Comparison of ENCODE assay signal across 19 mouse cellular contexts in the genomic region with DNA sequence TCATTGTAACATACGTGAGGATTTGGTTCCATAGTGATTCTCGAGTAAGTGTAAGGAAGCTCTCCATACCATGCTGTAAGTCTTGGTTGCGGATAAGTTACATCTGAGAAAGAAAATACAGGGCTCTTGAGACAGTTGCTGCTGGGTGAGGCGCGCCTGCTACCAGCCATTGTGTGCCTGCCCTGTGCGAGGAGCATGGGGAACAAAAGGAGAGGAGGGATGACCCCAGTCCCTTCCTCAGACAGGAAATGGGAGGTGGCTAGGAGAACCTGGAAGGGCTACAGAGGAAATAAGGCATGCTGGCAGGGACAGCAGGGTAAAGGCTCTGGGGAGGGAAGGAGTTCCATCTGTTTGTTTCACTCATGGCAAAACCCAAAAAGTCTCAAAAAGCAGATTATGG. TPM values are rescaled to one million over a fixed set of nuclear protein-coding genes. Genes with fewer than 3 reads are reported as not detected.
DNase-seq lines count a peak whose midpoint lies in the region; ATAC-seq and TF ChIP-seq lines count a peak whose summit lies in the region.
"Had no signal": no experiment of that assay in that cellular context is flagged by ENCODE, and none has a peak within 500 bp of the region (broad histone marks: within the 10 kb centered on the region; RNA-seq: fewer than 3 reads in every experiment).

No protein-coding gene starts in this region.

- H3K27me3 ChIP-seq in kidney, embryonic 16.5 days (ENCODE audit: insufficient read depth, low read length), result no peaks in the 10 kb centered on the region
- H3K27me3 ChIP-seq in hindbrain, postnatal 0 days (ENCODE audit: insufficient read depth, low read length), result no peaks in the 10 kb centered on the region
- H3K27me3 ChIP-seq in liver, postnatal 0 days (ENCODE audit: insufficient read depth, low read length), result no peaks in the 10 kb centered on the region
- no peaks in the 10 kb centered on the region for H3K27me3 ChIP-seq in intestine, embryonic 16.5 days (replicated peaks; ENCODE audit: control insufficient read depth, insufficient read depth, low read length)
- H3K27me3 ChIP-seq: liver, embryonic 13.5 days had no signal

- H3K9ac ChIP-seq in kidney, embryonic 16.5 days (replicated peaks; ENCODE audit: low read length), result no peak overlapping the region
- no peak overlapping the region for H3K9ac ChIP-seq in hindbrain, postnatal 0 days (replicated peaks; ENCODE audit: low read length)
- no peak overlapping the region for H3K9ac ChIP-seq in liver, postnatal 0 days (replicated peaks)
- H3K9ac ChIP-seq in intestine, embryonic 16.5 days (ENCODE audit: low read depth, low read length), result no peak overlapping the region
- H3K9ac ChIP-seq: hindbrain, embryonic 14.5 days; liver, embryonic 13.5 days had no signal

- peak; percentile 19 for DNase-seq in heart, postnatal 4 days
- no peak for DNase-seq in heart, adult 18-20 months
- peak; percentile 77 for DNase-seq in ZHBTc4 (ENCODE audit: low read depth, low spot score)
- peak; percentile 63 for DNase-seq in lung, postnatal 10 days
- no peak for DNase-seq in hindbrain, postnatal 0 days (ENCODE audit: low spot score)
- no peak for DNase-seq in liver, postnatal 0 days
- DNase-seq: liver, embryonic 13.5 days; thymus, postnatal 4 days had no signal

- H3K27ac ChIP-seq in kidney, embryonic 16.5 days (ENCODE audit: low read length), result peak overlapping the region; percentile 41; the same call in 1 of the 2 replicates
- no peak overlapping the region for H3K27ac ChIP-seq in hindbrain, postnatal 0 days
- H3K27ac ChIP-seq in liver, postnatal 0 days (ENCODE audit: low read depth), result no peak overlapping the region
- no peak overlapping the region for H3K27ac ChIP-seq in intestine, embryonic 16.5 days (ENCODE audit: low read length)
- H3K27ac ChIP-seq: heart, embryonic 10.5 days; hindbrain, embryonic 14.5 days; limb, embryonic 10.5 days; liver, embryonic 13.5 days had no signal

- WGBS in kidney, embryonic 16.5 days, result 79% methylated on average over 6 of the region's 6 CpGs
- WGBS in hindbrain, postnatal 0 days, result 89% methylated on average over 6 of the region's 6 CpGs
- WGBS in liver, postnatal 0 days (ENCODE audit: insufficient replicate concordance), result 81% methylated on average over 6 of the region's 6 CpGs
- 86% methylated on average over 6 of the region's 6 CpGs for WGBS in intestine, embryonic 16.5 days

- TF ChIP-seq CTCF in hindbrain, postnatal 0 days (IDR thresholded peaks at IDR 0.05; ENCODE audit: low read depth), result no peak
- no peak for TF ChIP-seq CTCF in liver, postnatal 0 days (IDR thresholded peaks at IDR 0.05; ENCODE audit: low read depth)

- H3K9me3 ChIP-seq in kidney, embryonic 16.5 days (ENCODE audit: low read length), result no peaks in the 10 kb centered on the region
- H3K9me3 ChIP-seq in hindbrain, postnatal 0 days (ENCODE audit: low read length), result no peaks in the 10 kb centered on the region
- no peaks in the 10 kb centered on the region for H3K9me3 ChIP-seq in liver, postnatal 0 days (ENCODE audit: low read length)
- no peaks in the 10 kb centered on the region for H3K9me3 ChIP-seq in intestine, embryonic 16.5 days (ENCODE audit: control insufficient read depth, low read length)
- H3K9me3 ChIP-seq: heart, embryonic 10.5 days; limb, embryonic 10.5 days; liver, embryonic 13.5 days had no signal

- no peak for TF ChIP-seq EP300 in liver, postnatal 0 days (IDR thresholded peaks at IDR 0.05; ENCODE audit: low read depth)

- peaks cover 54% of the 10 kb centered on the region for H3K36me3 ChIP-seq in kidney, embryonic 16.5 days (ENCODE audit: insufficient read depth, low read length)
- H3K36me3 ChIP-seq in hindbrain, postnatal 0 days (ENCODE audit: insufficient read depth, low read length), result peaks cover 64% of the 10 kb centered on the region
- peaks cover 70% of the 10 kb centered on the region for H3K36me3 ChIP-seq in liver, postnatal 0 days (replicated peaks; ENCODE audit: insufficient read depth, low read length)
- peaks cover 13% of the 10 kb centered on the region for H3K36me3 ChIP-seq in intestine, embryonic 16.5 days (ENCODE audit: control insufficient read depth, insufficient read depth, low read length)

- no peaks in the 10 kb centered on the region for H3K4me1 ChIP-seq in kidney, embryonic 16.5 days (ENCODE audit: insufficient read depth, low read length)
- H3K4me1 ChIP-seq in hindbrain, postnatal 0 days (ENCODE audit: insufficient read depth, low read length), result no peaks in the 10 kb centered on the region
- H3K4me1 ChIP-seq in liver, postnatal 0 days (ENCODE audit: insufficient read depth), result no peaks in the 10 kb centered on the region
- no peaks in the 10 kb centered on the region for H3K4me1 ChIP-seq in intestine, embryonic 16.5 days (ENCODE audit: control insufficient read depth, insufficient read depth, low read length)
- H3K4me1 ChIP-seq: heart, embryonic 10.5 days; limb, embryonic 10.5 days; liver, embryonic 13.5 days had no signal

- no peak overlapping the region for H3K4me2 ChIP-seq in kidney, embryonic 16.5 days (replicated peaks; ENCODE audit: low read depth, low read length)
- H3K4me2 ChIP-seq in hindbrain, postnatal 0 days (ENCODE audit: low read depth, low read length), result no peak overlapping the region
- no peak overlapping the region for H3K4me2 ChIP-seq in liver, postnatal 0 days (ENCODE audit: low read depth, low read length)
- no peak overlapping the region for H3K4me2 ChIP-seq in intestine, embryonic 16.5 days (ENCODE audit: low read depth, low read length)
- H3K4me2 ChIP-seq: hindbrain, embryonic 14.5 days; liver, embryonic 13.5 days had no signal

- H3K4me3 ChIP-seq in kidney, embryonic 16.5 days (ENCODE audit: low read length), result no peak overlapping the region
- H3K4me3 ChIP-seq in hindbrain, postnatal 0 days (ENCODE audit: low read length), result no peak overlapping the region
- H3K4me3 ChIP-seq in liver, postnatal 0 days (ENCODE audit: low read depth, low read length), result no peak overlapping the region
- no peak overlapping the region for H3K4me3 ChIP-seq in intestine, embryonic 16.5 days (ENCODE audit: low read length)
- H3K4me3 ChIP-seq: heart, embryonic 10.5 days; limb, embryonic 10.5 days; liver, embryonic 13.5 days had no signal

- ATAC-seq in kidney, embryonic 16.5 days (ENCODE audit: low FRiP score, low TSS enrichment), result no peak
- no peak for ATAC-seq in hindbrain, postnatal 0 days
- no peak for ATAC-seq in liver, postnatal 0 days
- no peak for ATAC-seq in intestine, embryonic 16.5 days
- ATAC-seq: CD4-positive, CD25-positive, alpha-beta regulatory T cell, adult 4 months had no signal

RNA-seq across cellular contexts. Expression of gene Gm27027, which starts 5.3 kb away (rescaled TPM):
- 1 to 10 TPM in 1 of 2 experiments, not detected in 1; 1.8 TPM for total RNA-seq in heart, postnatal 4 days (2021)
- not detected for total RNA-seq in heart, adult 18-20 months (2021)
- not detected in 2 replicates for polyA plus RNA-seq in kidney, embryonic 16.5 days (2015; fragmentation: Nextera tagmentation; extraction: Ambion mirVana)
- total RNA-seq in hindbrain, postnatal 0 days (2014; rRNA removed), result 0.58 TPM in 1 of 2 replicates, not detected in the other
- not detected in 2 replicates for polyA plus RNA-seq in hindbrain, postnatal 0 days (2015; fragmentation: Nextera tagmentation; extraction: Ambion mirVana)
- not detected in 2 replicates for polyA plus RNA-seq in liver, postnatal 0 days (2015; fragmentation: Nextera tagmentation; extraction: Ambion mirVana)
- polyA plus RNA-seq in intestine, embryonic 16.5 days (2015; fragmentation: Nextera tagmentation; extraction: Ambion mirVana), result not detected in 2 replicates
- total RNA-seq: common myeloid progenitor, adult 5-6 weeks; gastrocnemius, adult 8-10 months; layer of hippocampus, adult 18-20 months; neutrophil, adult 5-6 weeks had no signal
- polyA plus RNA-seq: CD4-positive, CD25-positive, alpha-beta regulatory T cell, adult 4 months; forebrain, embryonic 14.5 days; heart, embryonic 10.5 days; hindbrain, embryonic 14.5 days; limb, embryonic 10.5 days; liver, embryonic 13.5 days had no signal

RNA-seq across cellular contexts. Expression of gene Alkbh3, which starts 9.2 kb away (rescaled TPM):
- 10 to 100 TPM; 72.4 to 82.2 TPM for total RNA-seq in heart, postnatal 4 days (2021)
- 10 to 100 TPM; 55.2 to 55.4 TPM for total RNA-seq in heart, adult 18-20 months (2021)
- polyA plus RNA-seq in kidney, embryonic 16.5 days (2015; fragmentation: Nextera tagmentation; extraction: Ambion mirVana), result 67.3 and 67.5 TPM in 2 replicates
- total RNA-seq in hindbrain, postnatal 0 days (2014; rRNA removed), result 21.6 and 61.1 TPM in 2 replicates
- 48.9 and 51.7 TPM in 2 replicates for polyA plus RNA-seq in hindbrain, postnatal 0 days (2015; fragmentation: Nextera tagmentation; extraction: Ambion mirVana)
- 24.8 and 28.9 TPM in 2 replicates for polyA plus RNA-seq in liver, postnatal 0 days (2015; fragmentation: Nextera tagmentation; extraction: Ambion mirVana)
- polyA plus RNA-seq in intestine, embryonic 16.5 days (2015; fragmentation: Nextera tagmentation; extraction: Ambion mirVana), result 68.4 and 77.8 TPM in 2 replicates

RNA-seq across cellular contexts. Expression of gene Gm13889, which starts 44.4 kb away (rescaled TPM):
- 10 to 100 TPM; 24.2 to 26.7 TPM for total RNA-seq in heart, postnatal 4 days (2021)
- total RNA-seq in heart, adult 18-20 months (2021), result 10 to 100 TPM in 1 of 2 experiments, 1 to 10 TPM in 1; 8.9 to 10.9 TPM
- polyA plus RNA-seq in kidney, embryonic 16.5 days (2015; fragmentation: Nextera tagmentation; extraction: Ambion mirVana), result 9.5 and 10.0 TPM in 2 replicates
- total RNA-seq in hindbrain, postnatal 0 days (2014; rRNA removed), result 38.5 and 51.4 TPM in 2 replicates
- 16.4 and 17.4 TPM in 2 replicates for polyA plus RNA-seq in hindbrain, postnatal 0 days (2015; fragmentation: Nextera tagmentation; extraction: Ambion mirVana)
- 5.2 and 6.1 TPM in 2 replicates for polyA plus RNA-seq in liver, postnatal 0 days (2015; fragmentation: Nextera tagmentation; extraction: Ambion mirVana)
- 7.7 and 11.6 TPM in 2 replicates for polyA plus RNA-seq in intestine, embryonic 16.5 days (2015; fragmentation: Nextera tagmentation; extraction: Ambion mirVana)
- total RNA-seq: neutrophil, adult 5-6 weeks had no signal
- polyA plus RNA-seq: CD4-positive, CD25-positive, alpha-beta regulatory T cell, adult 4 months had no signal

Comparison
In these comparisons a context has a peak if more than half of its experiments do, and no peak if none do; other contexts are left out.
1. DNase-seq: peak in heart, postnatal 4 days (single experiment), ZHBTc4 (single experiment) and lung, postnatal 10 days (single experiment); none in heart, adult 18-20 months (0 of 2), hindbrain, postnatal 0 days (single experiment) and liver, postnatal 0 days (single experiment).